Mouse (Mus musculus) kidney, postnatal 25 days (tissue): Measurements from ENCODE around the gene Fam81b.
"Not testable (repeated sequence)": the region's sequence is repeated elsewhere in the genome, so short reads cannot be mapped to it uniquely, and the experiment has no call there.

ENCODE experiments used
- DNase-seq, 2 experiments: peaks; one replicate each; pipeline ENCODE4 v3.0.0; 2021; ENCODE audit warnings: mixed read lengths in 2 of 2

Fam81b gene

DNA sequence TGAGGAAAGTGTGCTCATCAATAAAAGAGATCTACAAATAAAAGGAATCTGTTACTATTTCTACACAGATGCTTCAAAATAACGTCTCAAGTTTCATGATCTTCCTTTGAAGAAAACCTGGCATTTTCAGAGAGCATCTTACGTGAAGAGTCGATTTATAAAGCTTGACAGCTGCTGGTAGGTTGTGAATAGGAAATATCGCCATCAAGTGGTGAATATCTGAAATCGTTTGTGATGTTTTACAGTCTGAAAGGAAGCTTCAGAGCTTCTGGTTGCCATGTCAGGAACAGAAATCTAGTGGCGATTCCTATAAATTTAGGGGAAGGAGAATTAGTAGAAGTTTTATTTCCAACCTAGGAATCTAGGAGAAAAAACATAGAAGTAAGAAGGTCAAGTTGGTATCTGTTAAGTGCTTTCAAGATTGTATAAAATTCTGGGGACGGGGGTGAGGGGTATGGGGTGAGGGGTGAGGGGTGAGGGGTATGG, at the start of gene Fam81b:
TSS of gene Fam81b (minus strand) at position 436 of the 486 bp plus-strand sequence.
- no peak for DNase-seq

DNA sequence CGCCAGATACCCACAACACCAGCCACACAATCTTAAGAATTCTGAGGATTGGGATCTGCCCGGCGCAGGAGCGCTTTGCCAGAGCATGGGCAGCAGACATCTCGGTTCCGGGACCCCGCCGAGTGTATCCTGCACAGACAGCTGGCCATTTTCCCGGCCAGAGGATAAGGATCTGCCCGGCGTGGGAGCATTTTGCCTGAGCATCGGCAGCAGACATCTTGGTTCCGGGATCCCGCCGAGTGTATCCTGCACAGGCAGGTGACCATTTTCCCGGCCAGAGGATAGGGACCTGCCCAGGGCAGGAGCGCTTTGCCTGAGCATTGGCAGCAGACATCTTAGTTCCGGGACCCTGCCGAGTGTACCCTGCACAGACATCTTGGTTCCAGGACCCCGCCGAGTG, 41.1 kb upstream of the Fam81b start:
- DNase-seq = not testable (repeated sequence)

DNA sequence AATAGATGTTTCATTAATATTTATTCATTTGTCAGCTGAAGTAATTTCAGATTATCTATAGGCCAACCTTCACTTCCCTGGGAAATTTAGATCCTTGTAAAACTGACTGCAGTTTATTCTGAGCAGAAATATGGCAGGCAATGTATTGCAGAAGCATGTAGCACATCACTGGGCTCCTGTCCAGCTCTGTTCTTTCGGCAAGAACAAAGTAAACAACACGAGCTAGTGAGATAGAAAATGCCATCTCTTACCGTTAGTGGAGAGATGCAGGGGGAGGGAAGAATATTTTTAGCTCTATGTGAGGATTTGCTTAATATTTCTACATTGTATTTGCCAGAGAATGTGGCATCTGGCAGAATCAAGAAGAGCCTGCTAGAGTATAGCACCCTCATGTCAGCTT, 13.8 kb upstream of the Fam81b start:
- DNase-seq = no peak

- no peak for DNase-seq
Measured at GRCm38 (mm10) chr13:76311580-76311979, 6.7 kb upstream of the Fam81b start.

GRCm38 (mm10) chr13:76308811-76309210, 3.9 kb upstream of the Fam81b start:
- no peak for DNase-seq

DNA sequence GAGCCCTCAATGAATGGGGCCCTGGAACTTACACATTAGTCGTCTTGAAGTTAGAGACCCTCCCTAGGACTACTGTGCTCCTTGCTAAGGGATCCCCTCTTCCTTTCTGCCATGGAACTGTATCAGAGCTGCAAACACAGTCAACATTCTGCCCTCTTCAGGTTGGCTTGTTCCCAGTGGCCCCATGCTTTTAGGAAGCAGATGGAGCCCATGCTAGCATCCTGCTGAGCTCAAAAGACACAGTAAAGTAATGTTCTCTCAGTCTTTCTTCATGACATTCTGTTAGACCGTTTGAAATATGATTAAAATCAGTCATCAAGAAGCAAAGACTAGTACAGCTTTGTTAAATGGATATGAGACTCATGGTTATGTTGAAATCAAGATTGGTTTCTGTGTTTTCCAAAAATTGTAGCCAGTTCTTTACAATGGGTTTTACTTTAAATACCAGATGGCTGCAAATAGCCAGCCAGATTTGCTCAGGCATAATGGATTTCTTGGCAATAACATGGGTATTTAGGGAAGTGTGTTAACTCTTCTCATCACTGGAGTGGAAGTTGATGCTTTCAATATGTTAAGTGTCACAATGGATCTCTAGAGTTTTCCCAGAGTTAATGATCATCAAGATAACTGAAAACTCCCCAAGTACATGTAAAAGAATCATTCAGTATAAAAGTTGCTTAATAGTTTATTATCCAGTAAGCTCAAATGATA, 938 bp upstream of the Fam81b start:
- no peak for DNase-seq

DNA sequence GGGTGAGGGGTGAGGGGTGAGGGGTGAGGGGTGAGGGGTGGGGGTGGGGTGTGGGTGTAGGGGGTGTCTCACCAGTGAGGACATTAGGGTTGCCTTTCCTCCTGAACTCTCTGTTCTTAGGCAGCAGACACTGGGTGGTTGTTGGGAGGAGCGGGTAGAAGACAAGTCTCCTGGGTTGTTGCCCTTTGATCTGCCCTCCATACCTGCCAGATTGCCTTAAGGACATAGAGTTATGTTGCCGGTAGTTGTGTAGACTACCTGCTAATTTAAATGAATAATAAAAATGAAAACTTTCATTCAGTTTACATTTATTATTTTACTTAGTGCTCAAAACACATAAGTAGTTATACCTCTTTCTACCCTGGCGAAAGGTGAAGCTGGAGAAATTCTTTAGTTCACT, 369 bp upstream of the Fam81b start:
- DNase-seq = no peak

GRCm38 (mm10) chr13:76304201-76304600, 671 bp downstream of the Fam81b start:
- DNase-seq = no peak

GRCm38 (mm10) chr13:76303160-76303559, 1.7 kb downstream of the Fam81b start:
- no peak for DNase-seq

DNA sequence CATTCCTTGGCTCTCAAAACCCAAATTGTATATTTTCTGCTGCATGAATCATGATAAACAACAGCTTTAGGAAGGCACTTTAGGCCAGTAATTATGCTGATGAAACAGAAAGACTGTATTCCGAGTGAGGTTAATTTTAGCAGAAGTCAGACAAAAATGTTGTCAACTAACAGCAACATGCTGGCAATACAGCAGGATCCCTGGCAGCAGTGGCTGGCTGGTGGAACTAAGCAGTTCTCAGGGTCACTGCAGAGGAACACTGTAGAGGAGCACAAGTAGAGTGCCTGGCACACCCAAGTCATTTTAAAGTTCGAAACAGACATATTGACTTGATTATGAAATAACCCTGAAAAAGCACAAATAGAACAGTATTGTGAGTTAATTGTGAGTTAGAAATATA, 2.8 kb downstream of the Fam81b start:
- no peak for DNase-seq

DNA sequence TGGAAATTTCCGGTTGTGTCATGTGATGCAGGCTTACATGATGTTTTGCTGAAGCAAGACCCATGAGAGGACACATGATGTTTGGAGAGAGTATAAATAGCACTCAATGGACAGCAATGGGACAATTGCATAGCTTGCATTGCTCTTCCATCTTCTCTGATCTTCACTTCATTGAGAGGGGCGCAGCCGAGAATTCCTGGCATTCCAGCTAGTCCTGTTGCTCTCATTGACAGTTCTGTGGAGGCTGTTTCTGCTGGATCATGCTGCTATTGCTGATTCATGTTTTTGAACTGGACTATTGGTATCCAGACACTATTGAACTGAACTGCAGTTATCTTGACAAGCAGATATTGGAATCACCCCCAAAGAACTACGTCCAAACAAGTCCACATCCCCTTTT, 12.8 kb downstream of the Fam81b start:
- no peak for DNase-seq

DNA sequence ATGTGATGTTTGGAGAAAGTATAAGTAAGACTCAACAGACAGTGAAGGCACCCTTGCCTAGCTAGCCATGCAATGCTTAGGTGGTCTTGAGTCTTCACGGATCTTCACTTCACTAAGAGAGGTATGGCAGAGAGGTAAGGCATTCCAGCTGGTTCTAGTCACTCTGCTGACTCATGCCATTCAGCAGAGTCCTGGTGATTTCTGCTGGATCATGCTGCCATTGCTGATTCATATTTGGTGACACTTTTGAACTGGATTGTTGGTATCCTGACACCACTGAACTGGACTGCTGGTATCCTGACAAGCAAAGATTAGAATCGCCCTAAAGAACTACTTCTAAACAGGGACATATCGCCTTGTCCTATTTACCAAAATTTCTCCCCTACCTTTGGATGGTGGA, 20.3 kb downstream of the Fam81b start:
- no peak for DNase-seq

DNA sequence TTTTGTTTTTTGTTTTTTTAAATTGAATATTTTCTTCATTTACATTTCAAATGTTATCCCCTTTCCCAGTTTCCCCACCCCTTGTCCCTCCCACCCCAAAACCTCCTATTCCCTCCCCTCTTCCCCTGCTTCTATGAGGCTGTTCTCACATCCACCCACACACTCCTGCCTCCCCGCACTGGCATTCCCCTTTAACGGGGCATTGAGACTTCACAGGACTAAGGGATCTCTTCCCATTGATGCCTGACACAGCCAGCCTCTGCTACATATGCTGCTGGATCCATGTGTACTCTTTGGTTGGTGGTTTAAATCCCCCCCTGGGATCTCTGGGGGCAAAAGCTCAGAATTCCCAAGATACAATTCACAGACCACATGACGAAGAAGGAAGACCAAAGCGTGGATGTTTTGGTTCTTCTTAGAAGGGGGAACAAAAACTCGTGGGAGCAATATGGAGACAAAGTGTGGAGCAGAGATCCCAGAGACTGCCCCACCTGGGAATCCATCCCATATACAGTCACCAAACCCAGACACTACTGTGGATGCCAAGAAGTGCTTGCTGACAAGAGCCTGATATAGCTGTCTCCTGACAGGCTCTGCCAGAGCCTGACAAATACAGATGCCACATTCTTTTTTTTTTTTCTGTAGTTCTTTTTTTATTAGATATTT, 40.4 kb downstream of the Fam81b start:
- DNase-seq = no peak

DNA sequence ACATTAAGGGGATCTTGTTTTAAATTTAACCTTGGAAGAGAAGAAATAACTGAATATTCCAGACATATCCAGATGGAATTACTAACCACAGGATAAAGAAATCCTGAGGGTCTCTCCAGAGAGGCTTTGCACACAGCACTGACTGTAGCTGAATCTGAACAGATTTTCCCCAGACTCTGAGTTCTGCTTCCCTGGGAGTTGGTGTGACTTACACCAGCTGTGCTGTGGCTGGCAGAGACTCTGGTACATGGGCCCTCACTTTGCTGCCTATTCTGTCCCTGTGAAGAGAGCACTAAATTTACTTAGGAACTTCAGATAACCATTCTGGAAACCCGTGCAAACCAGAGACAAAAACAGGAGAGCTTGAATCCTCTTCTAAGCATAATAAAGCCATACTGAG, 46.1 kb downstream of the Fam81b start:
- DNase-seq = no peak

DNA sequence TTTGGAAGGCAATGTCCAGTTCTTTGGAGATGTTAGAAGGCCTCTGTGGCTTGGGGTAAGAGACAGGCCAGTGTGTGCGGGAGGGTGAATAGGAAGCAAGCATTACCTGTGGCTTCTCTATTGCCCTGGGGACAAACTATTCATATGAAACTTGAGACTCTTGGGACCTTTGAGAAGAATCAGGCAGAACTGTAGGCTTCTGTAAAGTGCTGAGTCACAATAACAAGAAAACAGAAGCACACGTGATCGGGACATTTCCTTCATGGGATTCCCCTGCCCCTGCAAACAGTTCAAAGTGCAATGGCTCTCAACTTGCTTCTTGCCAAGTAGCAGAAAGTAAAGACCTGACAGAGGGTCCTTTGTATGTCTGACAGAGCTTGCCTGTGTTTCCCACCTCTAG, 48.5 kb downstream of the Fam81b start:
- DNase-seq = peak in 1 of 2 experiments; percentile 2

DNA sequence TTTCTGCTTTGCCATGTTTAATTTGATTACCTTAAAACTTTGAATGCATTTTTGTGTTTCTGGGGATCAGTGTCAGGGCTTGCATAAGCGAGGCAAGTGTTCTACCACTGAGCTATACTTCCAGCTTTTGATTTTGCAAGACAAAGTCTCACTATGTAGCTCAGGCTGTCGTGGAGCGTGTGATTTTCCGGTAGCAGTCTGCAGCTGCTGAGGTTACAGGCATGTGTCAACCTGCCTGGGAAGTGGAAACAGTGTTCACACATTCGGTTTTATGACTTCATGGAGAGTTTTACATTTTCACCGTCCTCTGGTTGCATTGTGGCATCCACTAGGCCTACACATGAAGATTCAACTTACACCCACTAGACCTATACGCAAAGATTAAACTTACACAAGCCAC, 54.8 kb downstream of the Fam81b start:
- DNase-seq = no peak

DNA sequence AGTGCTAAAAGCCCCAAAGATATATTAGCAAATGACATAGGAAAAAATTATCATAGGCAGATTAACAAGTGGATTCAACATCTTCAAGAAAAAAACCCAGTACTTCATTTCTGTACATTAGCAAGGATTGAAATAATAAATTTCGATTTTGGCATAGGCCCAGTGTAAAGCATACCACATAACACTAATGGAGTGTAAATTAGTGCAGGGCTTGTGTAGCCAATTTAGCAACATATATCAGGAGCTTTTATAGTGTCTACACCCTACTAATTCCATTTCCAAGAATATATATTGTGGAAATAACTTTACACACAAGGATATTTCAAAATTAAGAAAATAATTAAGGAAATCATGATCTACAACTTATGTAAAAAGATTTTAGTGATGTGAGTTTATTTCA, 55.8 kb downstream of the Fam81b start:
- no peak for DNase-seq

DNA sequence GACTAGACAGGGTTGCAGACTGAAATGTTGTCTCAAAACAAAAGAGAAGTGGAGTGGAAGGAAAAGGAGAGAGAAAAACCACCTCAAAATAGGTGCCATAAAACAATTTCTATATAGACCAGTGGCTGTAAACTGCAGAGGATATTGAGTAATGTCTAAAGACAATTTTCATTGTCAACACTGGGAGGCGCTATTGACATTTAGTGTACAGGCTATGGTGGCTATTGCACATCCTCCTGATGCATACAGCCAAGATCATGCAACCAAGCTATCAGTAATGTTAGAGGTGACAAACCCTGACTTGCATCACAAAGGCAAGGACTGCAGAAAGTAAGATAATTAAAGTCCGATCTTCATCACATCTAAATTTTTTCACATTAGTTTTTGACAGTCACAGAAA, 89.5 kb downstream of the Fam81b start:
- DNase-seq = no peak

- DNase-seq = no peak
Measured at GRCm38 (mm10) chr13:76214928-76215327, 89.9 kb downstream of the Fam81b start.

GRCm38 (mm10) chr13:76199943-76200342, 104.9 kb downstream of the Fam81b start:
- DNase-seq = no peak

GRCm38 (mm10) chr13:76197297-76197848, 107.5 kb downstream of the Fam81b start:
- no peak for DNase-seq

GRCm38 (mm10) chr13:76195431-76196138, 109.3 kb downstream of the Fam81b start:
- DNase-seq = no peak

- no peak for DNase-seq
Measured at GRCm38 (mm10) chr13:76194937-76195336, 109.9 kb downstream of the Fam81b start.

DNA sequence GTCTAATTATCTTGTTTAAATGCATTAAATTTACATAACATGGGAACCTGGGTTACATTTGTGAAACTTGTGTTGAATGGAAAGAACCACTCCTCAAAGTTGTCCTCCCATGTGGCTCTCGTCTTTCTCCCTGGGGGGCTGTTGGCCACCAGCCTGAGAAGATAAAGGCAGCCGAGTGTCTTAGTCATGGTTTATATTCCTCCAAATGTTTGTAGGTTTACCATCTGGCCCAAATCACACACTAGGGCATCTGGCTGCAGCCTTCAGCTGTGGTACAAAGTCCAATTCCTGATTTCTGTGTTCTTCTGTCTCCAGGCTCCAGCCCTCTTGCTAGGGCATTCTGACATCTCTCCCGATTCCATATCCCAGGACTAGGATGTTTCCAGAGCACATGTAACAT, 114.6 kb downstream of the Fam81b start:
- no peak for DNase-seq
